Mouse (Mus musculus) liver, adult 2 months (tissue): ENCODE measurements at regions not wholly inside any gene's neighbourhood (a gene's known extent, or its start where the extent isn't known, plus 50 kb on each side); places are given as distances from the start of the nearest gene placed in this dataset.

Experiments
- DNase-seq: peaks from one replicate; pipeline ENCODE4 v3.0.0-alpha.2; 2011; ENCODE audit warnings: low read depth, low spot score; ENCODE audit errors: extremely low read depth
- H3K27ac ChIP-seq: fragments of 200-500 bp; replicated peaks from 2 replicates; pipeline ENCODE4 v1.5.1; 2012; ENCODE audit warnings: low read depth, mild to moderate bottlenecking, control low read depth, inconsistent platforms, low read length; ENCODE audit not compliant: insufficient read depth
- H3K27me3 ChIP-seq: fragments of 200-500 bp; 2 replicates; pipeline ENCODE4 v1.6.1; 2012; ENCODE audit warnings: mild to moderate bottlenecking, moderate library complexity, low read length, inconsistent platforms; ENCODE audit not compliant: control insufficient read depth, insufficient read depth
- H3K36me3 ChIP-seq: fragments of 200-500 bp; 2 replicates; pipeline ENCODE4 v1.6.1; 2012; ENCODE audit warnings: low read length, inconsistent platforms; ENCODE audit not compliant: control insufficient read depth, insufficient read depth
- H3K4me1 ChIP-seq: fragments of 200-500 bp; 2 replicates; pipeline ENCODE4 v1.6.1; 2011; ENCODE audit warnings: low read length; ENCODE audit not compliant: control insufficient read depth, insufficient read depth
- H3K4me3 ChIP-seq: fragments of 200-500 bp; 2 replicates; pipeline ENCODE4 v1.5.1; 2011; ENCODE audit warnings: low read depth, mild to moderate bottlenecking, control low read depth, low read length, moderate library complexity; ENCODE audit not compliant: insufficient read depth
- H3K79me2 ChIP-seq: fragments of 200-500 bp; 2 replicates; pipeline ENCODE4 v1.6.1; 2012; ENCODE audit warnings: inconsistent platforms, mild to moderate bottlenecking, low read length, moderate library complexity; ENCODE audit not compliant: control insufficient read depth, insufficient read depth
- H3K9ac ChIP-seq: fragments of 200-500 bp; 2 replicates; pipeline ENCODE4 v1.6.1; 2012; ENCODE audit warnings: low read depth, mild to moderate bottlenecking, control low read depth, inconsistent platforms, low read length
- CTCF ChIP-seq: fragments of 200-500 bp; IDR thresholded peaks from 2 replicates; pipeline ENCODE4 v1.5.1; 2011; ENCODE audit warnings: low read depth, low read length, control low read depth
- POLR2A ChIP-seq: fragments of 200-500 bp; IDR thresholded peaks from 2 replicates; pipeline ENCODE4 v1.6.1; 2011; ENCODE audit warnings: low read length, control low read depth; ENCODE audit not compliant: insufficient read depth; ENCODE audit errors: extremely low read depth
- WGBS: fragments of 180-500 bp; shearing (Covaris S2); methylation state at CpG from one replicate; pipeline ENCODE4 v1.1.7; 2018; 5-methylcytosine and 5-hydroxymethylcytosine counted together

GRCm38 (mm10) chr8:39923741-39924140 is 751.1 kb upstream of the Adam24 start:
- DNase-seq, result no peak
- Histone ChIP-seq H3K9ac (no peak overlapping the region), H3K27ac (no peak overlapping the region), H3K36me3 (no peaks in the 10 kb centered on the region), H3K4me3 (no peak overlapping the region), H3K27me3 (no peaks in the 10 kb centered on the region), H3K4me1 (no peaks in the 10 kb centered on the region), H3K79me2 (no peaks in the 10 kb centered on the region)
- TF ChIP-seq POLR2A (no peak), CTCF (no peak)
- 55% methylated on average over 2 of the region's 2 CpGs for WGBS

GRCm38 (mm10) chr8:39950178-39950896 is 724.5 kb upstream of the Adam24 start:
- H3K9ac ChIP-seq, result no peak overlapping the region
- no peak overlapping the region for H3K27ac ChIP-seq
- no peak for DNase-seq
- WGBS, result 64% methylated on average over 6 of the region's 6 CpGs
- no peaks in the 10 kb centered on the region for H3K4me1 ChIP-seq
- no peaks in the 10 kb centered on the region for H3K36me3 ChIP-seq
- no peak overlapping the region for H3K4me3 ChIP-seq
- TF ChIP-seq POLR2A (no peak), CTCF (no peak)
- no peaks in the 10 kb centered on the region for H3K79me2 ChIP-seq
- H3K27me3 ChIP-seq, result no peaks in the 10 kb centered on the region

- H3K79me2 ChIP-seq, result no peaks in the 10 kb centered on the region
- no peaks in the 10 kb centered on the region for H3K27me3 ChIP-seq
- TF ChIP-seq CTCF, result no peak
- no peak for TF ChIP-seq POLR2A
- H3K9ac ChIP-seq, result no peak overlapping the region
- no peak for DNase-seq
- H3K36me3 ChIP-seq, result no peaks in the 10 kb centered on the region
- H3K27ac ChIP-seq, result no peak overlapping the region
- H3K4me1 ChIP-seq, result no peaks in the 10 kb centered on the region
- no peak overlapping the region for H3K4me3 ChIP-seq
- 55% methylated on average over 5 of the region's 5 CpGs for WGBS
Measured at GRCm38 (mm10) chr8:39954497-39954896, 720.4 kb upstream of the Adam24 start.

- TF ChIP-seq CTCF (no peak), POLR2A (no peak)
Measured at GRCm38 (mm10) chr8:39954924-39955323, 720.0 kb upstream of the Adam24 start.

GRCm38 (mm10) chr8:40005207-40005837 is 669.6 kb upstream of the Adam24 start:
- Histone ChIP-seq H3K79me2 (no peaks in the 10 kb centered on the region), H3K36me3 (no peaks in the 10 kb centered on the region), H3K9ac (no peak overlapping the region), H3K4me3 (no peak overlapping the region), H3K27ac (no peak overlapping the region), H3K4me1 (no peaks in the 10 kb centered on the region), H3K27me3 (no peaks in the 10 kb centered on the region; the same call in 1 of the 2 replicates)
- DNase-seq, result no peak
- TF ChIP-seq CTCF (no peak), POLR2A (no peak)
- WGBS, result 79% methylated on average over 1 of the region's 1 CpGs

More at GRCm38 (mm10) chr8:39954924-39955323, 720.0 kb upstream of the Adam24 start:
- no peaks in the 10 kb centered on the region for H3K36me3 ChIP-seq
- WGBS, result 35% methylated on average over 4 of the region's 4 CpGs
- no peak overlapping the region for H3K9ac ChIP-seq
- no peak overlapping the region for H3K27ac ChIP-seq
- no peaks in the 10 kb centered on the region for H3K4me1 ChIP-seq
- DNase-seq, result no peak
- no peaks in the 10 kb centered on the region for H3K27me3 ChIP-seq
- no peaks in the 10 kb centered on the region for H3K79me2 ChIP-seq
- no peak overlapping the region for H3K4me3 ChIP-seq

- no peaks in the 10 kb centered on the region for H3K79me2 ChIP-seq
- no peaks in the 10 kb centered on the region for H3K36me3 ChIP-seq
- no peaks in the 10 kb centered on the region for H3K4me1 ChIP-seq
- WGBS, result 83% methylated on average over 5 of the region's 5 CpGs
- no peak overlapping the region for H3K9ac ChIP-seq
- no peak for DNase-seq
- H3K27ac ChIP-seq, result no peak overlapping the region
- no peak for TF ChIP-seq CTCF
- no peak for TF ChIP-seq POLR2A
- H3K4me3 ChIP-seq, result no peak overlapping the region
- H3K27me3 ChIP-seq, result no peaks in the 10 kb centered on the region
Measured at GRCm38 (mm10) chr8:40019281-40019943, 655.5 kb upstream of the Adam24 start.
